In genomic region chr7:3386036-3386730, GRCm38 (mm10) we compare ENCODE assay signal across 22 mouse cellular contexts. TPM values are rescaled to one million over a fixed set of nuclear protein-coding genes. Genes with fewer than 3 reads are reported as not detected.
"Had no signal": no experiment of that assay in that cellular context is flagged by ENCODE, and none has a peak within 500 bp of the region (broad histone marks: within the 10 kb centered on the region; RNA-seq: fewer than 3 reads in every experiment).

No protein-coding gene starts in this region.

- H3K36me3 ChIP-seq: midbrain, embryonic 10.5 days; midbrain, embryonic 13.5 days; neural tube, embryonic 13.5 days; neural tube, embryonic 15.5 days had no signal

- ATAC-seq: midbrain, embryonic 13.5 days; midbrain, embryonic 16.5 days had no signal

- H3K9me3 ChIP-seq: midbrain, embryonic 10.5 days; midbrain, embryonic 13.5 days; neural tube, embryonic 13.5 days; neural tube, embryonic 15.5 days had no signal

- H3K9ac ChIP-seq: lung, embryonic 14.5 days; midbrain, embryonic 13.5 days; neural tube, embryonic 13.5 days; neural tube, embryonic 15.5 days had no signal

- DNase-seq: lung, adult 18-20 months; lung, embryonic 14.5 days; lung, postnatal 10 days; lung, postnatal 4 days; retina, postnatal 1 day; right cerebral cortex, adult 18-20 months; right cerebral cortex, postnatal 25 days; right cerebral cortex, postnatal 4 days; spleen, adult 18-20 months; thymus, adult 18-20 months; thymus, postnatal 14 days; thymus, postnatal 36 days had no signal

- H3K4me2 ChIP-seq: lung, embryonic 14.5 days; midbrain, embryonic 13.5 days; neural tube, embryonic 13.5 days; neural tube, embryonic 15.5 days had no signal

- H3K27ac ChIP-seq: midbrain, embryonic 10.5 days; midbrain, embryonic 13.5 days; neural tube, embryonic 13.5 days; neural tube, embryonic 15.5 days had no signal

- H3K4me3 ChIP-seq: midbrain, embryonic 10.5 days; midbrain, embryonic 13.5 days; myocyte; neural tube, embryonic 13.5 days; neural tube, embryonic 15.5 days had no signal

- H3K27me3 ChIP-seq: midbrain, embryonic 13.5 days; neural tube, embryonic 13.5 days; neural tube, embryonic 15.5 days had no signal

RNA-seq across cellular contexts. Expression of gene Cacng8, which starts 4.3 kb away (rescaled TPM):
- total RNA-seq: megakaryocyte, adult 5-6 weeks; megakaryocyte-erythroid progenitor cell, adult 5-6 weeks had no signal
- polyA plus RNA-seq: liver, embryonic 16.5 days had no signal

RNA-seq across cellular contexts. Expression of gene Cacng6, which starts 37.8 kb away (rescaled TPM):
- total RNA-seq: megakaryocyte, adult 5-6 weeks; megakaryocyte-erythroid progenitor cell, adult 5-6 weeks had no signal
- polyA plus RNA-seq: lung, embryonic 14.5 days; midbrain, embryonic 10.5 days; midbrain, embryonic 13.5 days; midbrain, embryonic 16.5 days; small intestine, adult 2 months had no signal

RNA-seq across cellular contexts. Expression of gene Cacng7, which starts 53.4 kb away (rescaled TPM):
- total RNA-seq: megakaryocyte, adult 5-6 weeks; megakaryocyte-erythroid progenitor cell, adult 5-6 weeks had no signal
- polyA plus RNA-seq: liver, embryonic 16.5 days had no signal
